In the genomic region with DNA sequence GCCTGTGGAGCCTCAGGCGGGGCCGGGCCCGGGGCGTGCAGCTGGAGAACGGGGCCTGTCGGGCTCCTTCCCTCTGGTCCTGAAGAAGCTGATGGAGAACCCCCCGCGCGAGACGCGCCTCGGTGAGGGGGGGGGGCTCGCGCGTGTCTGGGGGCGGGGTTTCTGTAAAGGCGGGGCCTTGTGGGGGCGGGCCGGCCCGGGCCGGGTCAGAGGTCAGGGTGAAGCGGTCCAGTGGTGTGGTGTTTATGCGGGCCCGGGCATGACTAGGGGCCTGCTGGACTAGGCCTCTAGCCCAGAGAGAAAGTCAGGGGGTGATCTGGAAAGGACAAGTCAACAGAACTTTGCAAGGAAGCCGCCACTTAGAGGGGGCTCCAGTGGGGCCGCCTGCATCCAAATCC, we compare ENCODE assay signal across 8 mouse cellular contexts. TPM values are rescaled to one million over a fixed set of nuclear protein-coding genes. Genes with fewer than 3 reads are reported as not detected.
A peak's percentile ranks its signal among the peaks of the same experiment; 100 is the strongest.
DNase-seq lines count a peak whose midpoint lies in the region; ATAC-seq and TF ChIP-seq lines count a peak whose summit lies in the region.

No protein-coding gene starts in this region.

- ATAC-seq in forebrain, embryonic 14.5 days: peak; percentile 4; the same call in 1 of the 2 replicates
- peak; percentile 8; the same call in 1 of the 2 replicates for ATAC-seq in liver, embryonic 12.5 days

- 1% methylated on average over 20 of the region's 26 CpGs for WGBS in heart, embryonic 10.5 days
- 1% methylated on average over 19 of the region's 26 CpGs for WGBS in forebrain, embryonic 14.5 days
- 2% methylated on average over 20 of the region's 26 CpGs for WGBS in liver, embryonic 12.5 days (ENCODE audit: insufficient replicate concordance)

- H3K4me1 ChIP-seq in heart, embryonic 10.5 days: peaks cover 33% of the 10 kb centered on the region
- H3K4me1 ChIP-seq in E14TG2a.4 (replicated peaks; ENCODE audit: low read depth, low read length): peaks cover 37% of the 10 kb centered on the region
- H3K4me1 ChIP-seq in forebrain, embryonic 14.5 days (ENCODE audit: control insufficient read depth, insufficient read depth, low read length): peaks cover 28% of the 10 kb centered on the region
- H3K4me1 ChIP-seq in liver, embryonic 12.5 days: peaks cover 47% of the 10 kb centered on the region

- no peaks in the 10 kb centered on the region for H3K27me3 ChIP-seq in heart, embryonic 10.5 days (ENCODE audit: insufficient read depth, poor library complexity, severe bottlenecking)
- peaks cover 4% of the 10 kb centered on the region for H3K27me3 ChIP-seq in E14TG2a.4 (ENCODE audit: insufficient read depth, low read length)
- no peaks in the 10 kb centered on the region for H3K27me3 ChIP-seq in forebrain, embryonic 14.5 days (replicated peaks; ENCODE audit: control insufficient read depth, insufficient read depth, low read length)
- no peaks in the 10 kb centered on the region for H3K27me3 ChIP-seq in liver, embryonic 12.5 days (replicated peaks)

- TF ChIP-seq CTCF in E14TG2a.4 (conservative IDR thresholded peaks at IDR 0.05; ENCODE audit: low read length): no peak

- peak overlapping the region; percentile 87 for H3K4me2 ChIP-seq in forebrain, embryonic 14.5 days (ENCODE audit: low read length)
- peak overlapping the region; percentile 99 for H3K4me2 ChIP-seq in liver, embryonic 12.5 days

- peak overlapping the region; percentile 93 for H3K27ac ChIP-seq in heart, embryonic 10.5 days
- peak overlapping the region; percentile 82 for H3K27ac ChIP-seq in forebrain, embryonic 14.5 days (ENCODE audit: low read depth, low read length)
- H3K27ac ChIP-seq in liver, embryonic 12.5 days: peak overlapping the region; percentile 74

- peak; percentile 92 for DNase-seq in heart, embryonic 10.5 days (ENCODE audit: low spot score)
- DNase-seq in heart, adult 8-10 months (ENCODE audit: low spot score): no peak
- no peak for DNase-seq in forebrain, embryonic 14.5 days (ENCODE audit: low spot score)
- no peak for DNase-seq in left cerebral cortex, adult 9 months (ENCODE audit: low spot score in 2 of 2)
- DNase-seq in urinary bladder, adult 2 months (ENCODE audit: low spot score): no peak
- no peak for DNase-seq in right cerebral cortex, postnatal 10 days (ENCODE audit: low spot score in 2 of 2)

- peaks cover 21% of the 10 kb centered on the region for H3K36me3 ChIP-seq in heart, embryonic 10.5 days
- peaks cover 23% of the 10 kb centered on the region for H3K36me3 ChIP-seq in E14TG2a.4 (ENCODE audit: insufficient read depth, low read length)
- H3K36me3 ChIP-seq in forebrain, embryonic 14.5 days (ENCODE audit: control insufficient read depth, insufficient read depth, low read length): peaks cover 21% of the 10 kb centered on the region
- peaks cover 8% of the 10 kb centered on the region; the same call in 1 of the 2 replicates for H3K36me3 ChIP-seq in liver, embryonic 12.5 days

- H3K4me3 ChIP-seq in heart, embryonic 10.5 days: peak overlapping the region; percentile 89
- H3K4me3 ChIP-seq in E14TG2a.4 (replicated peaks; ENCODE audit: low read length): peak overlapping the region; percentile 86
- peak overlapping the region; percentile 67 for H3K4me3 ChIP-seq in forebrain, embryonic 14.5 days (ENCODE audit: low read depth, low read length)
- peak overlapping the region; percentile 77 for H3K4me3 ChIP-seq in liver, embryonic 12.5 days

- peak overlapping the region; percentile 82 for H3K9ac ChIP-seq in forebrain, embryonic 14.5 days (ENCODE audit: low read length)
- H3K9ac ChIP-seq in liver, embryonic 12.5 days: peak overlapping the region; percentile 77

- H3K9me3 ChIP-seq in heart, embryonic 10.5 days: no peaks in the 10 kb centered on the region
- H3K9me3 ChIP-seq in E14TG2a.4 (ENCODE audit: low read length): no peaks in the 10 kb centered on the region
- no peaks in the 10 kb centered on the region for H3K9me3 ChIP-seq in forebrain, embryonic 14.5 days (replicated peaks; ENCODE audit: control insufficient read depth, low read length)
- H3K9me3 ChIP-seq in liver, embryonic 12.5 days (replicated peaks): no peaks in the 10 kb centered on the region

RNA-seq across cellular contexts. Expression of gene Tef, which starts 9.4 kb away (rescaled TPM):
- polyA plus RNA-seq in heart, embryonic 10.5 days (2016; fragmentation: Nextera tagmentation; extraction: Ambion mirVana): 17.3 and 20.2 TPM in 2 replicates
- 100 to 1,000 TPM; 125 to 157 (median 155) TPM for total RNA-seq in heart, adult 8-10 months (2022)
- 15.1 and 18.1 TPM in 2 replicates for polyA plus RNA-seq in forebrain, embryonic 14.5 days (2014; fragmentation: Nextera tagmentation; extraction: Ambion mirVana)
- polyA plus RNA-seq in liver, embryonic 12.5 days (2016; fragmentation: Nextera tagmentation; extraction: Ambion mirVana): 8.4 and 9.5 TPM in 2 replicates
- polyA plus RNA-seq in urinary bladder, adult 2 months (2012; rRNA removed): 193 and 226 TPM in 2 replicates

RNA-seq across cellular contexts. Expression of gene Tob2, which starts 47.0 kb away (rescaled TPM):
- polyA plus RNA-seq in heart, embryonic 10.5 days (2016; fragmentation: Nextera tagmentation; extraction: Ambion mirVana): 13.0 and 15.6 TPM in 2 replicates
- total RNA-seq in heart, adult 8-10 months (2022): 100 to 1,000 TPM in 1 of 4 experiments, 10 to 100 TPM in 3; 50.6 to 129 (median 74.7) TPM
- polyA plus RNA-seq in forebrain, embryonic 14.5 days (2014; fragmentation: Nextera tagmentation; extraction: Ambion mirVana): 11.1 and 17.0 TPM in 2 replicates
- 12.8 and 14.5 TPM in 2 replicates for polyA plus RNA-seq in liver, embryonic 12.5 days (2016; fragmentation: Nextera tagmentation; extraction: Ambion mirVana)
- 18.0 and 24.4 TPM in 2 replicates for polyA plus RNA-seq in urinary bladder, adult 2 months (2012; rRNA removed)
